Mouse (Mus musculus): ENCODE results near the gene Olfr109. TPM values are rescaled to one million over a fixed set of nuclear protein-coding genes. Genes with fewer than 3 reads are reported as not detected.

The Olfr109 gene
- not detected in 2 replicates for polyA plus RNA-seq (2012)

DNA sequence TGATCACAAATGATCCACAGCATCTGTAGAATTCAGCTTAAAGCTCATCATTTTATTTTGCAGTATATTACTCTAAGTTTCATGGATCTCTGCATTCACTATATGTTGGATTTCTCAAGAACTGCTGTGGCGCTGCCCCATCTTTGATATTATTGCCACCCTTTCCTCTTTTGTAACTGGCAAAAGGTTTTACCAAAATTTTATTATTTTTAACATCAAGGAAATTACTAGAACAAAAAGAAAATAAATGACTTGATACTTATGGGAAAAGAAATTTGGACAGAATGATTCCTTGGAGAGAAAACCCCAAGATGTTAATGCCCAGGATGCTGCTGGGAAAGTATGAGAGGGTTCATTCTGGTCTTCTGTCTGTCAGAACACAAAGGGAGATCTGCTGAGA is at the start of gene Olfr109:
TSS of gene Olfr109 (plus strand) at position 301 of the 400 bp plus-strand sequence.
- no peaks in the 10 kb centered on the region for H3K36me3 ChIP-seq (ENCODE audit: control insufficient read depth)

DNA sequence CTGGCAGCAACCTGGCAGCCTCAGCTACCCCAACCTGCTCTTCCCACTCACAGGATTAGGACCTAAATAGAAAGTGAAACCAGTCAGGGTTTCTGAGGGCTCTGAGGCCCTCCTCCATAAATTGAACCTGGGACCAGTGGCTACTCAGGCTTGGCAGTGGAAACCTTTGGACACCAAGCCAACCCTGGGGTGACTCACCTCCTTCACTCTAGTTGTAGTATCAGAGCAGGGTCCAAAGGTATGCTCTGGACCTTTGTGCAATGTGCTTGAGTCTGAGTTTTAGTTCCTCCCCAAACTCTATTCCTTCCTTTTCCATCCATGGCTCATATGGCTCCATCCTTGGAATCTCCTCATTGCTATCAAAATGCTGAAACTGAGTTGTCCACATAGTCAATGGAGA is 45.3 kb upstream of the Olfr109 start:
- no peak for TF ChIP-seq TAL1 (IDR thresholded peaks at IDR 0.05; ENCODE audit: low read length)
- TF ChIP-seq GATA1 (IDR thresholded peaks at IDR 0.05; ENCODE audit: low read length), result no peak
- no peak overlapping the region for H3K4me3 ChIP-seq (replicated peaks)
- H3K9me3 ChIP-seq (ENCODE audit: control insufficient read depth, low read length), result peaks cover 12% of the 10 kb centered on the region
- H3K27me3 ChIP-seq (ENCODE audit: control insufficient read depth), result no peaks in the 10 kb centered on the region
- no peaks in the 10 kb centered on the region for H3K4me1 ChIP-seq (ENCODE audit: control insufficient read depth)
- no peaks in the 10 kb centered on the region for H3K36me3 ChIP-seq (ENCODE audit: control insufficient read depth)

More for the DNA sequence above, at the start of gene Olfr109:
- Histone ChIP-seq H3K4me3 (replicated peaks) (no peak within 1 kb of the TSS), H3K4me1 (ENCODE audit: control insufficient read depth) (no peaks in the 10 kb centered on the region), H3K9me3 (ENCODE audit: control insufficient read depth, low read length) (no peaks in the 10 kb centered on the region), H3K27me3 (ENCODE audit: control insufficient read depth) (no peaks in the 10 kb centered on the region)
- TF ChIP-seq GATA1 (IDR thresholded peaks at IDR 0.05; ENCODE audit: low read length) (no peak), TAL1 (IDR thresholded peaks at IDR 0.05; ENCODE audit: low read length) (no peak)

DNA sequence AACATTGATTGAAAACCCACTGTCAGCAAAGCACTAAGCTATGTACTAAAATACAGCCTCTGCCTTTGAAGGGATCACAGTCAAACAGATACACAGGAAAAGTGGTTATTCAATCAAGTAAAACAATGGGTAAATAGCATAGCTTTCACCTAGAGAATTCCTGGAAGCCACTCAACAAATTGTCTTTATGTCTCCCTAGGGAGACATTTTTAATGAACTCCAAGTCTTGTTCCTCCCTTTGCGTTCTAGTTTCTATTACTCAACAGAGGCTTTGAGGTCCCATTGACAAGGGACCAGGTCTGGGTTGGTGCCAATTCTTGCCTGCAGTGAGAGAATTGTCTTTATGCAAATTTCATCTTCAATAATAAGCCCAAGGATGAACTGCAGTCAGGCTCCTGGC is 13.5 kb upstream of the Olfr109 start, which contains the start of gene Olfr108:
TSS of gene Olfr108 (plus strand) at position 301 of the 400 bp plus-strand sequence.
- H3K4me3 ChIP-seq (replicated peaks), result no peak within 1 kb of the TSS
- H3K4me1 ChIP-seq (ENCODE audit: control insufficient read depth), result no peaks in the 10 kb centered on the region
- no peaks in the 10 kb centered on the region for H3K27me3 ChIP-seq (ENCODE audit: control insufficient read depth)
- H3K9me3 ChIP-seq (ENCODE audit: control insufficient read depth, low read length), result no peaks in the 10 kb centered on the region
- no peak for TF ChIP-seq TAL1 (IDR thresholded peaks at IDR 0.05; ENCODE audit: low read length)
- TF ChIP-seq GATA1 (IDR thresholded peaks at IDR 0.05; ENCODE audit: low read length), result no peak
- H3K36me3 ChIP-seq (ENCODE audit: control insufficient read depth), result no peaks in the 10 kb centered on the region

DNA sequence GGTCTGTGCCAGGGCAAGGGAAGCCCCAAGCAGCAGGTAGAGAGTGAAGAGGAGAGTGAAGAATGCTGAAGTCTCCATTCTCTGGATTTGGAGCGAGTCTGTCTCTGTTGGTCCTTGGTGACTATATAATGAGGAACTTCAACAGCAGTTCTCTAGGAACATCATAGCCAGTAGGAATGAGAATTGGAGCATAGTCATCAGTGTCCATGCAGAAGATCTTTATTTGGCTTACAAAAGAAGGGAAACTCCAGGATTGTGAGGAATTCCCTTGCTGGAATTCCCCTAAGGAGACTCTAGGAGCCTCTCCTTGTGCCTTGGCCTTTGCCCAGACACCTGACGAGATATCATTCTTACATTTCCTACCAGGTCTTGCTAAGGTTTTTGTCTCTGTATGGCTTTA is 24.7 kb downstream of the Olfr109 start, which contains the start of gene H2-M2:
TSS of gene H2-M2 (minus strand) at position 101 of the 400 bp plus-strand sequence.
- Histone ChIP-seq H3K27me3 (ENCODE audit: control insufficient read depth) (no peaks in the 10 kb centered on the region), H3K9me3 (ENCODE audit: control insufficient read depth, low read length) (peaks cover 12% of the 10 kb centered on the region), H3K4me1 (ENCODE audit: control insufficient read depth) (no peaks in the 10 kb centered on the region), H3K4me3 (replicated peaks) (no peak within 1 kb of the TSS), H3K36me3 (ENCODE audit: control insufficient read depth) (no peaks in the 10 kb centered on the region)
- no peak for TF ChIP-seq GATA1 (IDR thresholded peaks at IDR 0.05; ENCODE audit: low read length)

DNA sequence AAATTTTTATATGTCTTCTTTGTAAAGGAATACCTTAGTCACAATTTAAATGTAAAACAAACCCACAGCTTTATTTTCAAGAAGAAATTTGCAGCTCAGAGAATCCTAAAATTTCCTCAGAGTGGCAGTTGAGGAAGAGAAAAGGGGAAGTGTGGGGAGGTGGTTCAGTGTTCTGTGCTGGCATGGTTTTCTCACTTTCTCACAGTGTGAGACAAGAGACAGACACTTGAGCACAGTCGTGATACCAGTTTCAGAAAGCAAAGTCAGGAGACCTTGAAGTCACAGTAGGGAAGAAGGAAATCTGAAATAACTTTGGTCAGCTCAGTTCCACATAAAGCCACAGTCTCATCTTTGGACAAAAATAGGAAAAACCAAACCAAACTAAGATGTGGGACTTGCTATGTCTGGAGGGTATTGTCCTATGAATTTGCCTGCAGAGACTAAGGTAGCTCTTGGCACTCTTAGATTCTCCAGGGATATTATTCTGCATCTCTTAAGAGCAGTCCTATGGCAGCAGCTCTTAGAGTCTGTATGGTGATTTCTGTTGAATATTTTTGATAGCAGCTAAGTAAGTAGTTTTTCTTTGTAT is 33.3 kb downstream of the Olfr109 start, which contains the start of gene Olfr110:
TSS of gene Olfr110 (plus strand) at position 539 of the 589 bp plus-strand sequence.
- Histone ChIP-seq H3K4me1 (ENCODE audit: control insufficient read depth) (no peaks in the 10 kb centered on the region), H3K9me3 (ENCODE audit: control insufficient read depth, low read length) (no peaks in the 10 kb centered on the region; the same call in none of the 2 replicates), H3K36me3 (ENCODE audit: control insufficient read depth) (no peaks in the 10 kb centered on the region), H3K4me3 (replicated peaks) (no peak within 1 kb of the TSS), H3K27me3 (ENCODE audit: control insufficient read depth) (no peaks in the 10 kb centered on the region)
- TF ChIP-seq GATA1 (IDR thresholded peaks at IDR 0.05; ENCODE audit: low read length) (no peak), TAL1 (IDR thresholded peaks at IDR 0.05; ENCODE audit: low read length) (no peak)

DNA sequence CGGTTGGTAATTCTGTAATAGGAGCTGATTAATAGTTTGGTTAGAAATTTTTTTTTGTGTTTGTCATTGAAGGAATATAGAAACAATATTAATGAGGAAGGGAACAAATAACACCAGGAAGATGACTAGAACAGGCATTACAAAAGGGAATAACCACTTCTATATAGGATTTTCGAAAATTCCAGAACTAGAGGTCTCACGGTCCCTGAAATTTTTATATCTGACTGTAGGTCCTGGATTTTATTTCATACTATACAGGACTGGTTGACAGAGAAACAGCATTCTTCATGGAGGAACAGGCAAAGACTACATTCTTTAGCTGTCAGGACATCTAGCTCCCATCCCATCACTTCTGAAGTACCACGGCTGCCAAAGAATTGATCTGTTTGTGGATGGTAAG is 49.0 kb downstream of the Olfr109 start, which contains the start of gene Olfr111:
TSS of gene Olfr111 (plus strand) at position 301 of the 400 bp plus-strand sequence.
- Histone ChIP-seq H3K9me3 (ENCODE audit: control insufficient read depth, low read length) (peaks cover 4% of the 10 kb centered on the region), H3K4me1 (ENCODE audit: control insufficient read depth) (no peaks in the 10 kb centered on the region), H3K36me3 (ENCODE audit: control insufficient read depth) (no peaks in the 10 kb centered on the region), H3K27me3 (ENCODE audit: control insufficient read depth) (no peaks in the 10 kb centered on the region), H3K4me3 (replicated peaks) (no peak within 1 kb of the TSS)
- TF ChIP-seq GATA1 (IDR thresholded peaks at IDR 0.05; ENCODE audit: low read length), result no peak
- TF ChIP-seq TAL1 (IDR thresholded peaks at IDR 0.05; ENCODE audit: low read length), result no peak

Other genes with a start within 250 kb of the Olfr109 start
- gene Olfr95, start 245.8 kb upstream of the Olfr109 start, polyA plus RNA-seq (2012), result not detected in 2 replicates
- gene Olfr96, start 238.8 kb upstream of the Olfr109 start, polyA plus RNA-seq (2012), result not detected in 2 replicates
- gene Olfr97, start 221.6 kb upstream of the Olfr109 start, polyA plus RNA-seq (2012), result not detected in 2 replicates
- gene Olfr98, start 195.2 kb upstream of the Olfr109 start, polyA plus RNA-seq (2012), result 0.06 TPM in 1 of 2 replicates, not detected in the other
- gene H2-M3, start 188.7 kb upstream of the Olfr109 start, polyA plus RNA-seq (2012), result not detected in 2 replicates
- gene Olfr99, start 175.5 kb upstream of the Olfr109 start, polyA plus RNA-seq (2012), result not detected in 2 replicates
- 0.02 TPM in 1 of 2 replicates, not detected in the other for gene Olfr101, start 154.6 kb upstream of the Olfr109 start, polyA plus RNA-seq (2012)
- not detected in 2 replicates for gene Olfr102, start 141.9 kb upstream of the Olfr109 start, polyA plus RNA-seq (2012)
- gene Olfr103, start 119.2 kb upstream of the Olfr109 start, polyA plus RNA-seq (2012), result not detected in 2 replicates
- gene Olfr104-ps, start 99.3 kb upstream of the Olfr109 start, polyA plus RNA-seq (2012), result not detected in 2 replicates
- not detected in 2 replicates for gene Olfr105-ps, start 79.9 kb upstream of the Olfr109 start, polyA plus RNA-seq (2012)
- gene Olfr106-ps, start 68.5 kb upstream of the Olfr109 start, polyA plus RNA-seq (2012), result not detected in 2 replicates
- not detected in 2 replicates for gene Olfr107, start 59.7 kb upstream of the Olfr109 start, polyA plus RNA-seq (2012)
- gene Olfr108, start 13.4 kb upstream of the Olfr109 start, polyA plus RNA-seq (2012), result not detected in 2 replicates
- not detected in 2 replicates for gene H2-M2, start 24.6 kb downstream of the Olfr109 start, polyA plus RNA-seq (2012)
- 0.02 TPM in 1 of 2 replicates, not detected in the other for gene Olfr110, start 33.6 kb downstream of the Olfr109 start, polyA plus RNA-seq (2012)
- gene Olfr111, start 49.1 kb downstream of the Olfr109 start, polyA plus RNA-seq (2012), result not detected in 2 replicates
- gene Olfr112, start 110.5 kb downstream of the Olfr109 start, polyA plus RNA-seq (2012), result not detected in 2 replicates
- not detected in 2 replicates for gene Olfr113, start 118.7 kb downstream of the Olfr109 start, polyA plus RNA-seq (2012)
- gene Olfr114, start 133.8 kb downstream of the Olfr109 start, polyA plus RNA-seq (2012), result not detected in 2 replicates
- not detected in 2 replicates for gene Olfr115, start 168.2 kb downstream of the Olfr109 start, polyA plus RNA-seq (2012)
- not detected in 2 replicates for gene Olfr116, start 168.3 kb downstream of the Olfr109 start, polyA plus RNA-seq (2012)
- not detected in 2 replicates for gene Olfr117, start 204.9 kb downstream of the Olfr109 start, polyA plus RNA-seq (2012)
- not detected in 2 replicates for gene Olfr118, start 208.1 kb downstream of the Olfr109 start, polyA plus RNA-seq (2012)
- gene Olfr119, start 237.6 kb downstream of the Olfr109 start, polyA plus RNA-seq (2012), result not detected in 2 replicates

All from erythroblast, embryonic 14.5 days (primary cell).